Mouse (Mus musculus): Measurements from ENCODE around the gene Trmt5. TPM values are rescaled to one million over a fixed set of nuclear protein-coding genes. Genes with fewer than 3 reads are reported as not detected.

Gene Trmt5
- polyA plus RNA-seq, 1 experiment from 2014 or later = 18.3 TPM

Other genes with a start within 250 kb of the Trmt5 start
- 11.0 and 12.6 TPM in 2 replicates for gene Six1, start 232.8 kb downstream of the Trmt5 start, polyA plus RNA-seq (2014; fragmentation: Nextera tagmentation; extraction: Ambion mirVana)
- 5.0 and 5.8 TPM in 2 replicates for gene Six4, start 173.3 kb downstream of the Trmt5 start, polyA plus RNA-seq (2014; fragmentation: Nextera tagmentation; extraction: Ambion mirVana)
- 36.8 and 37.6 TPM in 2 replicates for gene Mnat1, start 163.0 kb downstream of the Trmt5 start, polyA plus RNA-seq (2014; fragmentation: Nextera tagmentation; extraction: Ambion mirVana)
- gene Slc38a6, start 69 bp upstream of the Trmt5 start, polyA plus RNA-seq (2014; fragmentation: Nextera tagmentation; extraction: Ambion mirVana) = 7.0 and 9.7 TPM in 2 replicates

All from forebrain, embryonic 11.5 days (tissue).